Mouse (Mus musculus): Measurements from ENCODE around the gene Mtg2. TPM values are rescaled to one million over a fixed set of nuclear protein-coding genes. Genes with fewer than 3 reads are reported as not detected.

The Mtg2 gene
- polyA plus RNA-seq, 1 experiment, result 17.2 TPM

- Histone ChIP-seq H3K4me2 (ENCODE audit: low read depth) (peak overlapping the region; percentile 98), H3K79me2 (ENCODE audit: control insufficient read depth, insufficient read depth) (peaks cover 54% of the 10 kb centered on the region), H3K4me3 (peak overlapping the region; percentile 71), H3ac (ENCODE audit: control insufficient read depth, insufficient read length) (peak overlapping the region; percentile 80), H3K36me3 (ENCODE audit: control insufficient read depth, insufficient read depth) (peaks cover 10% of the 10 kb centered on the region), H3K27me3 (ENCODE audit: control insufficient read depth, insufficient read depth, insufficient read length) (no peaks in the 10 kb centered on the region)
- TF ChIP-seq MYOD1 (IDR thresholded peaks at IDR 0.05; ENCODE audit: control insufficient read depth in 1 of 3, insufficient read length in 2 of 3, low read depth in 2 of 3) (peak in 1 of 3 experiments; percentile 24), MYOG (IDR thresholded peaks at IDR 0.05; ENCODE audit: control insufficient read depth in 1 of 3, insufficient read depth in 1 of 3, insufficient read length in 2 of 3, low read depth in 2 of 3) (peak in 1 of 3 experiments; percentile 20), USF1 (IDR thresholded peaks at IDR 0.05; ENCODE audit: low read depth) (no peak), SRF (IDR thresholded peaks at IDR 0.05; ENCODE audit: control insufficient read depth, insufficient read length, low read depth) (no peak), POLR2A (IDR thresholded peaks at IDR 0.05; ENCODE audit: insufficient read length, low read depth) (no peak), MAX (IDR thresholded peaks at IDR 0.05; ENCODE audit: low read depth) (no peak), POLR2AphosphoS2 (IDR thresholded peaks at IDR 0.05; ENCODE audit: insufficient read length, low read depth) (no peak), REST (IDR thresholded peaks at IDR 0.05; ENCODE audit: insufficient read depth, insufficient read length) (no peak), TCF12 (IDR thresholded peaks at IDR 0.05; ENCODE audit: insufficient read depth, poor library complexity, severe bottlenecking) (no peak), TCF3 (IDR thresholded peaks at IDR 0.05; ENCODE audit: insufficient read length, low read depth) (no peak)
These were observed 27.4 kb upstream of the Mtg2 start for GRCm38 (mm10) chr2:180042858-180043515.

GRCm38 (mm10) chr2:180045283-180045682, 25.1 kb upstream of the Mtg2 start:
- Histone ChIP-seq H3K36me3 (ENCODE audit: control insufficient read depth, insufficient read depth) (no peaks in the 10 kb centered on the region), H3K79me2 (ENCODE audit: control insufficient read depth, insufficient read depth) (peaks cover 33% of the 10 kb centered on the region), H3K4me2 (ENCODE audit: low read depth) (no peak overlapping the region), H3ac (ENCODE audit: control insufficient read depth, insufficient read length) (no peak overlapping the region), H3K4me3 (no peak overlapping the region), H3K27me3 (ENCODE audit: control insufficient read depth, insufficient read depth, insufficient read length) (no peaks in the 10 kb centered on the region)
- TF ChIP-seq POLR2A (IDR thresholded peaks at IDR 0.05; ENCODE audit: insufficient read length, low read depth) (no peak), TCF3 (IDR thresholded peaks at IDR 0.05; ENCODE audit: insufficient read length, low read depth) (no peak), SRF (IDR thresholded peaks at IDR 0.05; ENCODE audit: control insufficient read depth, insufficient read length, low read depth) (no peak), TCF12 (IDR thresholded peaks at IDR 0.05; ENCODE audit: insufficient read depth, poor library complexity, severe bottlenecking) (no peak), MYOG (IDR thresholded peaks at IDR 0.05; ENCODE audit: control insufficient read depth in 1 of 3, insufficient read depth in 1 of 3, insufficient read length in 2 of 3, low read depth in 2 of 3) (no peak), POLR2AphosphoS2 (IDR thresholded peaks at IDR 0.05; ENCODE audit: insufficient read length, low read depth) (no peak), REST (IDR thresholded peaks at IDR 0.05; ENCODE audit: insufficient read depth, insufficient read length) (no peak), CEBPB (IDR thresholded peaks at IDR 0.05; ENCODE audit: insufficient read depth, poor library complexity, severe bottlenecking) (no peak), E2F4 (IDR thresholded peaks at IDR 0.05; ENCODE audit: insufficient read depth) (no peak), MYOD1 (IDR thresholded peaks at IDR 0.05; ENCODE audit: control insufficient read depth in 1 of 3, insufficient read length in 2 of 3, low read depth in 2 of 3) (no peak), MAX (IDR thresholded peaks at IDR 0.05; ENCODE audit: low read depth) (no peak)

GRCm38 (mm10) chr2:180047580-180047979, 22.8 kb upstream of the Mtg2 start:
- TF ChIP-seq TCF3 (IDR thresholded peaks at IDR 0.05; ENCODE audit: insufficient read length, low read depth) (no peak), CEBPB (IDR thresholded peaks at IDR 0.05; ENCODE audit: insufficient read depth, poor library complexity, severe bottlenecking) (no peak), POLR2A (IDR thresholded peaks at IDR 0.05; ENCODE audit: insufficient read length, low read depth) (no peak), TCF12 (IDR thresholded peaks at IDR 0.05; ENCODE audit: insufficient read depth, poor library complexity, severe bottlenecking) (no peak), MAX (IDR thresholded peaks at IDR 0.05; ENCODE audit: low read depth) (no peak), REST (IDR thresholded peaks at IDR 0.05; ENCODE audit: insufficient read depth, insufficient read length) (no peak), USF1 (IDR thresholded peaks at IDR 0.05; ENCODE audit: low read depth) (no peak), MYOG (IDR thresholded peaks at IDR 0.05; ENCODE audit: control insufficient read depth in 1 of 3, insufficient read depth in 1 of 3, insufficient read length in 2 of 3, low read depth in 2 of 3) (no peak), SRF (IDR thresholded peaks at IDR 0.05; ENCODE audit: control insufficient read depth, insufficient read length, low read depth) (no peak), E2F4 (IDR thresholded peaks at IDR 0.05; ENCODE audit: insufficient read depth) (no peak), MYOD1 (IDR thresholded peaks at IDR 0.05; ENCODE audit: control insufficient read depth in 1 of 3, insufficient read length in 2 of 3, low read depth in 2 of 3) (no peak), POLR2AphosphoS2 (IDR thresholded peaks at IDR 0.05; ENCODE audit: insufficient read length, low read depth) (no peak)
- Histone ChIP-seq H3K27me3 (ENCODE audit: control insufficient read depth, insufficient read depth, insufficient read length) (no peaks in the 10 kb centered on the region), H3K79me2 (ENCODE audit: control insufficient read depth, insufficient read depth) (peaks cover 18% of the 10 kb centered on the region), H3K36me3 (ENCODE audit: control insufficient read depth, insufficient read depth) (no peaks in the 10 kb centered on the region), H3K4me2 (ENCODE audit: low read depth) (no peak overlapping the region), H3K4me3 (no peak overlapping the region), H3ac (ENCODE audit: control insufficient read depth, insufficient read length) (no peak overlapping the region)

- peaks cover 18% of the 10 kb centered on the region for H3K79me2 ChIP-seq (ENCODE audit: control insufficient read depth, insufficient read depth)
- no peaks in the 10 kb centered on the region for H3K27me3 ChIP-seq (ENCODE audit: control insufficient read depth, insufficient read depth, insufficient read length)
- H3ac ChIP-seq (ENCODE audit: control insufficient read depth, insufficient read length), result no peak overlapping the region
- H3K36me3 ChIP-seq (ENCODE audit: control insufficient read depth, insufficient read depth), result no peaks in the 10 kb centered on the region
- H3K4me3 ChIP-seq, result no peak overlapping the region
- H3K4me2 ChIP-seq (ENCODE audit: low read depth), result no peak overlapping the region
- no peak for TF ChIP-seq POLR2AphosphoS2 (IDR thresholded peaks at IDR 0.05; ENCODE audit: insufficient read length, low read depth)
- TF ChIP-seq E2F4 (IDR thresholded peaks at IDR 0.05; ENCODE audit: insufficient read depth), result no peak
- TF ChIP-seq TCF3 (IDR thresholded peaks at IDR 0.05; ENCODE audit: insufficient read length, low read depth), result no peak
- TF ChIP-seq MYOD1 (IDR thresholded peaks at IDR 0.05; ENCODE audit: control insufficient read depth in 1 of 3, insufficient read length in 2 of 3, low read depth in 2 of 3), result no peak
- no peak for TF ChIP-seq MAX (IDR thresholded peaks at IDR 0.05; ENCODE audit: low read depth)
- no peak for TF ChIP-seq SRF (IDR thresholded peaks at IDR 0.05; ENCODE audit: control insufficient read depth, insufficient read length, low read depth)
- TF ChIP-seq CEBPB (IDR thresholded peaks at IDR 0.05; ENCODE audit: insufficient read depth, poor library complexity, severe bottlenecking), result no peak
These were observed 22.3 kb upstream of the Mtg2 start for GRCm38 (mm10) chr2:180047980-180048635.
